Mouse (Mus musculus): ENCODE measurements at regions not wholly inside any gene's neighbourhood (a gene's known extent, or its start where the extent isn't known, plus 50 kb on each side); places are given as distances from the start of the nearest gene placed in this dataset.

DNA sequence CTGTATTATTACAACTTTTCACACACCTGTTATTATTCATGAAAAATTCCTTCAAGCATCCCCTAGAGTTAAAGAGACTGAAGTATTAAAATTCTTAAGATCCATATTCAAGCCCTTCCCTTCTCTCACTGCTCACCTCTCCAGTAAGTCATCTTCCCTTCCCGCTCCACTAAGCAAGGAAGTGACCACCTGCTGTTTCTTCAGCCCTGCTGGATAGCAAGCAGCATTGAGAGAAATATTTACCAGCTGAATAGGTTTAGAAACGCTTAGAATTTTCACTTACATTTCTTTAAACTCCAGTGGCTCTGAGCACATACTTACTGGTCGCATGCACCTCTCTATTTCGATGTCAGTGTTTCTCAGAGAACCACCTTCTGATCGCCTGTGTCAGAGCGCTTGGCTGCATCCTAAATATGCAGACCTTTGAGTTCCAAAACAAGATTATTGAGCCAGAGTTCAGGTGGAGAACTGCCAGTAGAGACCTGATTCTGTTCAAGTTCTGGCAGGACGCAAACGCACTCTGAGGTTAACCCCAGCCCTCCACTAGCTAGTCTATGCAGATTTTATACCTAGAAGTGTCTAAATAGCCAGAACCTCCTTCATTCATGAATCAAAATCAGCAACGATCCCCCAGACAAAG lies 314.9 kb downstream of the Mllt3 start:
- DNase-seq (ENCODE audit: low spot score) = no peak

DNA sequence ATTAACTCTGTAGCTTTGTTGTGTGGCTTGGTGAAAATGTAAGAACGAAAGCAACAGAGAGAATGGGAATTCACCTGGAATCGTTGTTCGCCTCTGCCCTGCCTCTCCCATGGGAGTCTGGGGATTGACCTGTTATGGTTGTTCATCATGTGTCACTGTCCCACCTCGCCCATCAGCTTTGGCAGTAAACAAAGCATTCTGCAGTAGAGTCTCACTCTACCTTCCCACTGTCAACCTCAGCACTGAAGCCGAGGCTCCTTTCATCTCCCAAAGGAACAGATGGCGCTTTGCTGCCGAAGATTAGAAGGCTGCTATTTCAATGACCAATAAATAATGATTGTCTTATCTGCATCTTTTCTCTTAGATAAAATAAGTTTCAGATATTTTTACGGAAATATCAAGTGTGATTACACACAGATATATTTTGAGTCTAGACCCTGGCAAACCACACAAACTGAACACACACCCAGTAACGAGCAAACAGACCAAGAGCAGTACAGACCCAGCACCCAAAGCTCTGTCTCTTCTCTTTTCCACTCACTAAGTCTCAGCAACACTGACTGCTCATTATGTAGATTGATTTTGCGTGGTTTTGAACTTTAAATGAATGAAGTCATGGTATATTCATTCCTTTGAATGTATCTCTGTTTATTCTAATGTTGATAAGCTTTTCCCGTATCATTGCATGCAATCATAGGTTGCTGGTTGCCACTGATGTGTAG lies 317.8 kb downstream of the Mllt3 start:
- no peak for DNase-seq (ENCODE audit: low spot score)

GRCm38 (mm10) chr4:87712691-87713090 lies 320.5 kb downstream of the Mllt3 start:
- no peak for DNase-seq (ENCODE audit: low spot score)

DNA sequence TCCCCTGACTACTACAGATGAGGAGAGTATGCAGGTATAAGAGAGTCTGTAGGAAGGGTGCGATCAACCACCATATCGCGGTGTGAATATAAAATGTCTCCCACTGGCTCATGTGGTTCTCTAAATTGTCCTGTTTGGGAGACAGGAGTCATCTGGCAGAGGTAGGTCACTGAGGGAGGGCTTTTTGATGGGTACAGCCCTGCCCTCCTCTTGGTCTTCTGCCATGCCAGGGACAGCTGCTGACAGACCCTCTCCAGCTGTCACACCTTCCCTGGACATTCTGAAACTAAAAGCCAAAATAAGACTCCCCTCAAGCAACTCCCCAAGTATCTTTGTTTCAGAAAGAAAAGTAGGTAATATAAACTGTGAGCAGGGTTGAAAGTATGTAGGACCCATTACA lies 320.9 kb downstream of the Mllt3 start:
- no peak for DNase-seq (ENCODE audit: low spot score)

DNA sequence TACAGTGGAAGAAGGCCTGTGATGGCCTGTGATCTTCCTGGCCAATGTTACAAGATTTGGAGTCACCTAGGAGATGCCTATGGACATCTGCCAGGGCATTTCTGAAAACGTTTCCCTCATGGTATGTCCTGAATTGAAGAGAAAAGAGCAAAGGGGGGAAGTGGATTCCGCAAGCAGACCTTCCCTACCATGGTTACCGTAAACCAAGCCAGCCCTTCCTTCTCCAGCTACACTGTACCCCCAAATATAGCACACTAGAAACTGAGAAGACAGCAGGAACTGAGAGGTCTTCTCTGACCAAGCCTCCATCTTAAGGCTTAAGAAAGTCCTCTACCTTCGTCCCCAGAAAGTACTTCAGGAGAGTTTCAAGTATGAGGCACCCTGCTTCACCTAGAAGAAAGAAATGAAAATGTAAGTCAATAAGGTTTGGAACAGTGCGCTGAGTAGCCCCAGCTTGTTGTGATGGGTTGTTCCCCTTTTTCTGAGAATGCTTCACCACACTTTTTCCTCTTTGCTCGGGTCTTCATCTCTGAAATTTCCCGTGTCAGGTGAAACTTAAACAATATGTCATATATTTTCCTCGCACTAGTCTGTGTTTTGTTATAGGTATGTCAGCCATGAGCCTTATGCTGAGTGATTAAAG lies 321.9 kb downstream of the Mllt3 start:
- no peak for DNase-seq (ENCODE audit: low spot score)

DNA sequence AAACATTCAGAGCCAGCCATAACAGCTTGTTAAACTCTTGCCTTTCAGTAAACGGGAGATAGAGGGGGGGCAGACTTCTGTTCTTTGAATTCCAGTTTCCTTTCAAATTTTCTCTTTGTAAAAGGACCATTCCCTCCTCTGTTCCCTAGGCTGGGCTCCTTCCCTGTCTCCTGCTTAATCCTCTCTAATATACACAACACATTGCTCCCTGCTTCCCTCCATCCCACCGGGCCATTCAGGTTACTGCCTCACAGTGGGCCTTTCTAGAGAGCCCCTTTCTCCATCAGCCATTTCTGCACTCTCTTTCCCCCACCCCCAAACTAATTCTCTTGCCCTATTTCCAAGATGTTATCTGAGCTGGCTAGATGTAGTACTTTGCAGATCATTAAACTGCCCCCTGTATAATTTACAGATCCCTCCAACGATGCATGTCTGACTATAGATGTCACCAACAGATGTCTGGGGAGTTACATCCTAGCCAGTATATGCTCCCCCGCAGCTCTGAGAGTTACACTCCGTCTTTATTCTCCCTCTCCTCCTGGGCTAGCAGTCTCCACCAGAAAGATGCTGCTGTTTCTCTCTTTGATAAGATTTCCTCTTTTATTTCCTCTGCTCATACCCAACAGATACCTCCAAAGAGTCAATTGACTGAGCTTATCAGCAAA lies 324.1 kb downstream of the Mllt3 start:
- DNase-seq (ENCODE audit: low spot score) = no peak

GRCm38 (mm10) chr4:87707386-87707785 lies 325.8 kb downstream of the Mllt3 start:
- DNase-seq (ENCODE audit: low spot score) = no peak

- DNase-seq (ENCODE audit: low spot score) = no peak
Observed at GRCm38 (mm10) chr4:87702834-87703233, 330.3 kb downstream of the Mllt3 start.

- DNase-seq (ENCODE audit: low spot score) = no peak
Observed at GRCm38 (mm10) chr4:87702290-87702689, 330.9 kb downstream of the Mllt3 start.

DNA sequence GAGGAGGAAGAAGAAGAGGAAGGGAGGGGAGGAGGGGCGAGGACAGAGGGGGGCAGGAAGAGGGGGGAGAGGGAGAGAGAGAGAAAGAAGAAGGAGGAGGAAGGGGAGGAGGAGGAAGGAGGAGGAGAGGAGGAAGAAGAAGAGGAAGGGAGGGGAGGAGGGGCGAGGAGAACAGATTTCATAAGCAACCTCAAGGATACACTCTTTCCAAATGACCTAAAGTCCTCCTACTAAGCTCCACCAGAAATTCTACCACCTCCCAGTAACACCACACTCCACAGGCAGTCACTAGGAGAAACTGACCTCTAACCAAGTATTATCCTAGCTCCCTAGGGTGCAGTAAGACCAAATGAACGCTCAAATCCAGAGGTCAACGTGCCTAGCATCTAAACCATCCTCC lies 332.1 kb downstream of the Mllt3 start:
- DNase-seq (ENCODE audit: low spot score) = no peak

- no peak for DNase-seq (ENCODE audit: low spot score)
Observed at GRCm38 (mm10) chr4:87700508-87700907, 332.7 kb downstream of the Mllt3 start.

- DNase-seq (ENCODE audit: low spot score) = no peak
Observed at GRCm38 (mm10) chr4:87699586-87699985, 333.6 kb downstream of the Mllt3 start.

DNA sequence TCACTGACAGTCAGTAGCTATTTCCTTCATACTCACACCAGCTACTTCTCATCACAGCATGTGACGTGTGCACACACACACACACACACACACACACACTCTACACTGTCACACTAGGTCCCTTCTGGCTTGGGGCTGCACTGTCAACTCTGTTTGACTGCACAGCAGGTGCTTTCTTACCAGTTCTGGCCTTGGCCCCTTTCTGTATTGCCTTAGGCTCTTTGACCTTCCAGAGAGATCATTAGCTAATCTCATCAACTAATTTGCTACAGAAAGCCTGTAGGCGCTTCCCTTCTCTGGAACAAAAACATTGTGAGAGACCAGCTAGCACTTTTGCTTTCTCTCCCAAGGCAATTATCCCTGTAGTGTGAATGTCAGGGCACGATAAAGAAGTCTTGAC lies 334.4 kb downstream of the Mllt3 start:
- no peak for DNase-seq (ENCODE audit: low spot score)

DNA sequence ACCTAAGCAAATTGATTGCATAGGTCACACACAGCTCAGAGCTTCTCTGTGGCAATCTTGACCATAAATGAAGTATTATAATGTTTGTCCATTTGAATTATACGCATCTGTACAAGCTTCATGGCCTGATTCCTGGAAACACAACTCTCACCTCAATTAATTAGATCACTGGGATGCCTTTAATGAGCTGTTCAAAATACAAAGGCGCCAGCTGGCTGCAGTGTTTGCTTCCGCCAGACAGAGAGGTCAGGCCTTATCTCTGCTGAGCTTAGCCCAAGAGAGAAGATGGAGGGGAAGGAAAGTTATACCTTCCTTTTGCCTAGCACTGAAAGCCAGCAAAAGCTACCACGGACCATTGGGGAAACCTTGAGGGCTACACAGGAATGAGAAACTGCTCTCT lies 336.2 kb downstream of the Mllt3 start:
- DNase-seq (ENCODE audit: low spot score) = no peak

GRCm38 (mm10) chr4:87695811-87696210 lies 337.4 kb downstream of the Mllt3 start:
- DNase-seq (ENCODE audit: low spot score) = no peak

DNA sequence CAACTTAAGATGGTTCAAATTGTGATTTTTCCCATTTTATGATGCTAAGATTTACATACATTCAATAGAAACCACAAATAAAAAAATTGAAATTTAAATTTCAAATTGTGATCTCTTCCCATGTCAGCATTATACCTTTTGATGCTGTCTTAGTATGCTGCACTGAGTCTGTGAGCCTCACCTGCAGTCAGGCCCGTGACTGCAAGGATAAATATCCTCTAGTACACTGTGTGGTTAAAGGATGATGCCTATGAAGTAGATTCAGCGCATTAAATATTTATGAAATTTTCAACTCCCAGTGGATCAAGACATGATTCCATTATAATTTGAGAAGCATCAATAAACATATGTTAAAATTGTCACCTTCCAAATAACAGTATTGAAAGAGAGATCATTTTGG lies 340.4 kb downstream of the Mllt3 start:
- DNase-seq (ENCODE audit: low spot score) = no peak

- DNase-seq (ENCODE audit: low spot score) = no peak
Observed at GRCm38 (mm10) chr4:87684952-87685351, 348.2 kb downstream of the Mllt3 start.

DNA sequence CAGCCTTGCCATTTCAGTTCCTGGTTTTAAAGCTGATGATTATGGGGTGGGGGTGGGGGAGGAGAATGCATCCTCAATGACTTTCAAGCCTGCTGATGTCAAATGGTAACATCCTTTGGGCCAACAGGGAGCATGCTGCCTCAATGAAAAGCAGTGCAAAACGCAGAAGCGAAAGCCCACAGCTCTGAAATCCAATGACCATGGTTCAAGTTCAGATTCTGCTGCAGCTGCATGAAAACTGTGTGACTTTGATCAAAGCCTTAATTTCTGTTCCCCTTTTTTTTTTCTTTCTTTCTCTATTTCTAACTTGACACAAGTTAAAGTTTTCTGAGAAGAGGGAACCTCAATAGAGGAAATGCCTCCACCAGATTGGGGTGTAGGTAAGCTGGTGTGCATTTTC lies 350.4 kb downstream of the Mllt3 start:
- DNase-seq (ENCODE audit: low spot score) = no peak

DNA sequence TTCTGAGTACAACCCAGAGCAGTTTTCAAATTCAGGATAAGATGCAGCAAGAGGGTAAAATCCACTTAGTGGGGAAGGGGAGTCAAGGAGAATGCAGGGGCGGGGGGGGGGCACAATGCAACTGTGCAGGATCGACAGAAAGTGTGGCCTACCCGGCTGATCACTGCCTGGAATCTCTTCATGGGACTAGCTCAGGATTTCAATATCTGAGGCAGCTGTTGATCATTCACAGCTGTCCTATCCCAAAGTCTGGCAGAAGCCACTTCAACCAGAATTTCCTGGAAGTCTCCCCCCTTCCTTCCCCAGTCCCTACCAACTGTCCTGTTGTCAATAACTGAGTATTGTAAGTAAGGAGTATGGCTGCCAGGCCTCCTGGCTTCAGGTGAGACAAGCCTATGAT lies 362.1 kb downstream of the Mllt3 start:
- no peak for DNase-seq (ENCODE audit: low spot score)

DNA sequence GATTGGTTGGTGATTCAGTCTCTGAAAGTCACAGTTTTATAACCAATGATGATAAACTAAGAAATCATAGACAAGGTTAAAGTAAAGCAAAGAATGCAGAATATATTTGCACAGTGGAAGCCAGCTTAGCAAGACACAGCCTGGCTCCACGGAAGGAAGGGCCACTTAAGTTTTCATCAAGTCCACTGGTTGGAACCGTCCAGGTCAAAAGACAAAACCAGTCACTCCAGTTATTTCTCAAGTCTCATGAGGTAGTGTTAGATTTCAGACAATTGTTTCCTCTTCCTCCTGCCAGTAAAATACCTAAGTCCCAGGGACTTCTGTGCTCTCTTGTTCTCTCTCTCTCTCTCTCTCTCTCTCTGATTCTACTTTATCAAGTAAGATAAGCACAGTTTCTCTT lies 363.0 kb downstream of the Mllt3 start:
- no peak for DNase-seq (ENCODE audit: low spot score)

- peak; percentile 25 for DNase-seq (ENCODE audit: low spot score)
Observed at GRCm38 (mm10) chr4:87669480-87669879, 363.7 kb downstream of the Mllt3 start.

DNA sequence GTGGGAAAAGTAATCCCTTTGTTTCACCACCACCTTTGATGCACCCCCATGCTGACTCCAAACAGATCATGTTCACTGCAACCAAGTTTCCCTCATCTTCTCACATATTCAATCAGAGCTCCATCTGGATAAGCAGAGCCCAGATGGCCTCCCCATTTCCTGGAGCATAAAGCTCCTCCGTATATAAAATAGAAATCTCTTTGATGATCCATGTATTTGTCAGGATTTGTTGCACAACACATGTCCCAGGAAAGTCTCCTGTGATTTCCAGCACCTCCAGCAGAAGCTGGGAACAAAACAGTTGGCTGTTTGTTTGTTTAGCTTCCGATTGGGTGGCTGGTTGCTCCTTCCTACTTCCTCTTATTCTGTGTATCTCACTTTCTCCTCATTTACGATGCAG lies 364.9 kb downstream of the Mllt3 start:
- DNase-seq (ENCODE audit: low spot score) = no peak

DNA sequence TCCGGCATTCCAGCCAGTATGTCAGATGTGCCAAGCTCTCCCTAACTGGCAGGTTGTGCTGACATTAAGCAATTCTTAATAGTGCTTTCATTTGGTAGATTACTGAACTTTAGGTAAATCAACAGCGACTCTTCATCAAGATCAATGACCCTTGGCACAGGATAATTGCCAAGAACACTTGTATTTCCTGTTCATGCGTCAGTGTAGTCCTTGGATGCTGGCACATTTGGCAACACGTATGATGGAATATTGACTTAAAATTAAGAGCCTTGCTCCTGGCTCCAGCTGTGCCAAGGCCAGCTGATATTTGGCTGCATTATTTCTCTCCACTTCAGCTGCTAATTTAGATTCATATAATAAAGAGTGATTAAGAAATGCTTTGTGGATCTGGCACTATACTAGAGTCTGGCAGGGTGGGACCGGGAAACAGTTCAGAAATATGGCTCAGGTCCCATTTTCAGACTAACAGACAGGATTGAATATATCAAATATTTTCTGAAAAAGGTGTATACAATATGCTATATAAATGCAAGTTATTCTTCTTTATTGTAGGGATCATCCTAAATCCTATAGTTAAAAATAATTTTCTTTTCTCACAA lies 365.5 kb downstream of the Mllt3 start:
- no peak for DNase-seq (ENCODE audit: low spot score)

Measured in T-cell, adult 2 months (primary cell).